Mouse (Mus musculus) c-Kit-positive CD71-positive TER-119-negative erythroid progenitor cells, embryonic 14.5 days (primary cell): Measurements from ENCODE around the gene Hist1h2af.

Source experiments
- DNase-seq: peaks from one replicate; pipeline ENCODE4 v3.0.0-alpha.2; 2013; ENCODE audit warnings: low read depth

The Hist1h2af gene

GRCm38 (mm10) chr13:23515281-23515680, 18.4 kb upstream of the Hist1h2af start:
- no peak for DNase-seq

DNA sequence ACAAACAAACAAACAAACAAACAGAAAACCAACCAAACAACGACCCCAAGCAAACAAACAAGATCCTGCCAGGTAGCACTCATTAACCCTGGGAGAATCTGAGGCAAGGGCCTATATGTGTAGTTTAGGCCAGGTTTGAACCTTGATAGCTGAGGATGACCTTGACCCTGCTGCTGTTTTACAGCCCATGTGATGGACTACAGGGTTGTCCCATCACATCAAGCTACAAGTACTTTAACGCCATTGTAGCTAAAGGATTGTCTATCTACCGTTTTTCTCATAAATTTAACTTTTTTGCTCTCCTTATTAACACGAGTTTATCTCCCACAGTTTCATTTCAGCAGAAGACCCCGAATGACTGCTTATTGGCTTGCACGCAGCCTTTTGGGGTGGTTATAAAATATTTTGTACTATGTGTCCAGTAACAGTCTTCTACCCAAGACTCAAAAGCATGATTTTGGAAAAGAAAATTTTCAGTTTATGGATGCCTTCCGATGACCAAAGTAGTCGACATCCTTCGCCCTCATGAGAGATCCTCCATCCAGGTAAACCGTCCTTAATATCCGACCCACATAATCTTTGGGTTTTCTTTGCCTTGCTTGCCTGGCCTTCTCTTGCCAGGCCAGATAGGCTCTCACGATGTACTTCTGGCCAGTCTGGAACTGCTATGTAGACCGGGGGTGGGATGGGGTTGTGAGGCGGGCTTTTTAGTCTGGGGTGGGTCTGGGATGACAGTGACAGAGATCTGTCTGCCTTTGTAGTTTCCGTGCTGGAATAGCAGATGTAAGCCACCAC, 17.7 kb upstream of the Hist1h2af start:
- no peak for DNase-seq

GRCm38 (mm10) chr13:23516822-23517602, 16.7 kb upstream of the Hist1h2af start:
- DNase-seq = no peak

- no peak for DNase-seq
Observed at GRCm38 (mm10) chr13:23517603-23518294, 16.0 kb upstream of the Hist1h2af start.

GRCm38 (mm10) chr13:23518295-23518603, 15.5 kb upstream of the Hist1h2af start:
- no peak for DNase-seq

DNA sequence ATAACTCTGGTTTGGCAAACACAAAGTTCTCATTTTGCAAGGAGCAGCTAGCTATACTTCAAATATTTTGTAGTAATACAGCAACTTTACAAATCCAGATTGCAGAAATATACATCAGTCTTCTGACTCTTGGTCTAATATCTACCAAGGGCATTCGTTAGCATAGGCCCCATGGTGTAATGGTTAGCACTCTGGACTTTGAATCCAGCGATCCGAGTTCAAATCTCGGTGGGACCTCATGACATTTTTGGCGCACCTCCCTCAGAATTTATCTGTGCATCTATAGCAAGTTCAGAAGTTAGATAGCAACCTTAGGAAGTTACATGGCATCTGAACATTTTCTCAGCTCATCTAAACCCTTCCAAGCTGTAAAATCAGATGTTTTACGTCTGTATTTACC, 14.8 kb upstream of the Hist1h2af start:
- no peak for DNase-seq

- no peak for DNase-seq
Observed at GRCm38 (mm10) chr13:23519416-23519815, 14.3 kb upstream of the Hist1h2af start.

DNA sequence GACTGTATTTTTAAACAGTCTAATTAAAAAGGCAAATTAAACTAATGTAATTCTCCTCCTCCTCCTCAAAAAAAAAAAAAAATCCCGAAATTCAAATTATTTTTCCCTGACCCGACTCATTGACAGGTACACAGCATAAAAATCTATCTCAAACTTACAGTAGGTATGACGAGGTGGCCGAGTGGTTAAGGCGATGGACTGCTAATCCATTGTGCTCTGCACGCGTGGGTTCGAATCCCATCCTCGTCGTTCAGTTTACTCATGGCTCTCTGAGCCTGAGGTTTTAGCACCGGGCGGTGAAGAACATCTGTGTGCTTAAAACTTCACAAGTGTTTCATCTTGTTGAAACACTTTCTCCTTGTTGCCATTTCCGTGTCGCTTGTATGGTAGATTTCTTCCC, 12.0 kb upstream of the Hist1h2af start:
- DNase-seq = no peak

DNA sequence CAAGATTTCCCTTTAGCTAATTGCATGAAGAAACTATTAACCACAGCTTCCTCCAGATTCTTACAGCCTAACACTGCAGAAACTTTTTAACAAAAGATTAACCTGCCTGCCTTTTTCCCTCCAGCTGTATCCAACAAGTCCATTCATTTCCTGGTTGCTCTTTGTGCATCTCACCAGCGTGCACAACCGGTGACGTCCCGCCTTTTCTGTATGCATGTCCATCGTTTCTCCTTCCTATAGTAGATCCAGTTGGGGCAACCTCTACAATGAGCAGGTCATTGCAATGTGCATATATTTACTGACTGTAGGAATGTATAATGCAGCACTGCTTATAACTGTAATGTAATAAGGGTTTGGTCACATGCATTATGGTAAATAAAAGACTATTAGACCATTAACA, 9.7 kb upstream of the Hist1h2af start:
- DNase-seq = no peak

- no peak for DNase-seq
Observed at GRCm38 (mm10) chr13:23524654-23525053, 9.1 kb upstream of the Hist1h2af start.

- no peak for DNase-seq
Observed at GRCm38 (mm10) chr13:23525901-23526300, 7.8 kb upstream of the Hist1h2af start.

- no peak for DNase-seq
Observed at GRCm38 (mm10) chr13:23526312-23526711, 7.4 kb upstream of the Hist1h2af start.

GRCm38 (mm10) chr13:23529005-23529404, 4.7 kb upstream of the Hist1h2af start:
- no peak for DNase-seq

- DNase-seq = no peak
Observed at GRCm38 (mm10) chr13:23529480-23530165, 4.1 kb upstream of the Hist1h2af start.

GRCm38 (mm10) chr13:23530181-23530900, 3.4 kb upstream of the Hist1h2af start:
- no peak for DNase-seq

DNA sequence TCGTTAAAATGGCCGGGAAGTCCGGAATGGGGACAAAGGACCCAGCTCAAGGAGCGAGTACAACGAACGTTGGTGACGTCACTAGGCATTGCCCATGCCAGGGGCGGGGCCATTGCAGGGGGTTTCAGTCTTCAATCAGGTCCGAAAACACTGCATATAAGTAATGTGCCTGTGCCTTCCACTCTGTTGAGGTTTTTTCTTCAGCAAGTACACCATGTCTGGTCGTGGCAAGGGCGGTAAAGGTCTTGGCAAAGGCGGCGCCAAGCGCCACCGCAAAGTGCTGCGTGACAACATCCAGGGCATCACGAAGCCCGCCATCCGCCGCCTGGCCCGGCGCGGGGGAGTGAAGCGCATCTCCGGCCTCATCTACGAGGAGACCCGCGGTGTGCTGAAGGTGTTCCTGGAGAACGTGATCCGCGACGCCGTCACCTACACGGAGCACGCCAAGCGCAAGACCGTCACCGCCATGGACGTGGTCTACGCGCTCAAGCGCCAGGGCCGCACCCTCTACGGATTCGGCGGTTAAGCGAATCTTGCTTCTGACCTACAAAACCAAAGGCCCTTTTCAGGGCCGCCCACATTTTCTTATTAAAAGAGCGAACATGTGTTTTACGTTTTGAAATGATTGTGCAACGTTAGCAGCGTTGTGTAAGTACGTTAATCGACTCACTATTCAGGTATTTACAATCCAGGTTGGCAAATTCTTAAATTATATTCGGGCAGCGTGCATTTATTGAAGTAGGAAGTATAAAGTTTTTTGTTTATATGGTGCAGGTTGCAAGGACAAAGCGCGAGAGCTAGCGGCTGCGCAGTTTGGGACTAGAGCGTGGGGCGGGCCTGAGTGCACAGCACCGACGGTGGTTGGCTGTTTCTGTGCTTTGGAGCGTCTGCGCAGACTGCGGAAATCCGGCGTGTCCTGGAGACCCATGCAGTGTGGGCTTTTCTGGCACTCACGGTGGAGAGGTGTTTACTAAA, 2.5 kb upstream of the Hist1h2af start, which contains the start of gene Hist1h4h:
Hist1h4h (plus strand) TSS at position 150 of the 975 bp plus-strand sequence.
- DNase-seq = peak; percentile 92

- DNase-seq = no peak
Observed at GRCm38 (mm10) chr13:23532262-23533075, 1.2 kb upstream of the Hist1h2af start.

- DNase-seq = no peak
Observed at GRCm38 (mm10) chr13:23534368-23535131, 844 bp downstream of the Hist1h2af start.
